Mouse (Mus musculus): Measurements from ENCODE around the gene Mafb. TPM values are rescaled to one million over a fixed set of nuclear protein-coding genes. Genes with fewer than 3 reads are reported as not detected.

Gene Mafb
- polyA plus RNA-seq, 1 experiment from 2014 or later, result 5.4 TPM

DNA sequence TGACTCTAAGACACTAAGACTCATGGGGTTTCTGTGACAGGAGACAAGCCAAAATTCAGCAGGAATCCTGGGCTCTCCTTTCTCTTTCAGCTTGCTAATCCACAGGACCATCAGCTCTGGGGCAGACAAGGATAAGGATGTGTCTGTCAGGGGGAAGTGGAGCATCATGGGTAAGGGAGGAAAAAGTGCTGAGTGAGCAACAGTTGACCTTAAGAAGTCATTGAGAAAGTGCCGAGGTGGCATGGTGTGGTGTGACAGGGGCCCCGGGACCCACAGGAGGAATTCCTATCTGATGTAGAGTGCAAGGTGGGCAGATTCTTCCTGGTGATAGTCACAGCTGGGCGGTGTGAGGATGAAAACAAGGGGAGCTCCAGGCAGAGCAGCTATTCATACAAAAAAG lies 25.8 kb upstream of the Mafb start:
- no peaks in the 10 kb centered on the region for H3K9me3 ChIP-seq (ENCODE audit: control insufficient read depth, low read length)
- WGBS, result 79% methylated on average over 3 of the region's 3 CpGs
- no peaks in the 10 kb centered on the region for H3K27me3 ChIP-seq (ENCODE audit: control insufficient read depth, insufficient read depth, low read length)
- no peak overlapping the region for H3K27ac ChIP-seq (replicated peaks; ENCODE audit: low read depth, low read length)
- ATAC-seq (ENCODE audit: insufficient number of reproducible peaks, low FRiP score, low TSS enrichment, low read depth) (no peak), DNase-seq (ENCODE audit: low spot score) (no peak)
- no peak overlapping the region for H3K4me3 ChIP-seq (ENCODE audit: low read depth, low read length)
- no peaks in the 10 kb centered on the region for H3K4me1 ChIP-seq (ENCODE audit: control insufficient read depth, insufficient read depth, low read length)
- no peaks in the 10 kb centered on the region for H3K36me3 ChIP-seq (ENCODE audit: control insufficient read depth, insufficient read depth, low read length)
- H3K4me2 ChIP-seq (ENCODE audit: low read depth, severe bottlenecking), result no peak overlapping the region
- no peak overlapping the region for H3K9ac ChIP-seq (ENCODE audit: low read length)

GRCm38 (mm10) chr2:160388596-160388995 lies 21.7 kb upstream of the Mafb start:
- Histone ChIP-seq H3K4me2 (ENCODE audit: low read depth, severe bottlenecking) (no peak overlapping the region), H3K9ac (ENCODE audit: low read length) (no peak overlapping the region), H3K27me3 (ENCODE audit: control insufficient read depth, insufficient read depth, low read length) (no peaks in the 10 kb centered on the region), H3K27ac (replicated peaks; ENCODE audit: low read depth, low read length) (no peak overlapping the region), H3K36me3 (ENCODE audit: control insufficient read depth, insufficient read depth, low read length) (no peaks in the 10 kb centered on the region), H3K9me3 (ENCODE audit: control insufficient read depth, low read length) (no peaks in the 10 kb centered on the region), H3K4me3 (ENCODE audit: low read depth, low read length) (no peak overlapping the region), H3K4me1 (ENCODE audit: control insufficient read depth, insufficient read depth, low read length) (no peaks in the 10 kb centered on the region)
- ATAC-seq (ENCODE audit: insufficient number of reproducible peaks, low FRiP score, low TSS enrichment, low read depth) (no peak), DNase-seq (ENCODE audit: low spot score) (no peak)
- WGBS, result 18% methylated on average over 5 of the region's 5 CpGs

- H3K9ac ChIP-seq (ENCODE audit: low read length), result no peak overlapping the region
- H3K9me3 ChIP-seq (ENCODE audit: control insufficient read depth, low read length), result no peaks in the 10 kb centered on the region
- ATAC-seq (ENCODE audit: insufficient number of reproducible peaks, low FRiP score, low TSS enrichment, low read depth), result no peak
- no peak overlapping the region for H3K4me3 ChIP-seq (ENCODE audit: low read depth, low read length)
- H3K36me3 ChIP-seq (ENCODE audit: control insufficient read depth, insufficient read depth, low read length), result no peaks in the 10 kb centered on the region
- no peak overlapping the region for H3K4me2 ChIP-seq (ENCODE audit: low read depth, severe bottlenecking)
- H3K4me1 ChIP-seq (ENCODE audit: control insufficient read depth, insufficient read depth, low read length), result no peaks in the 10 kb centered on the region
- no peak overlapping the region for H3K27ac ChIP-seq (replicated peaks; ENCODE audit: low read depth, low read length)
- 52% methylated on average over 3 of the region's 3 CpGs for WGBS
- DNase-seq (ENCODE audit: low spot score), result no peak
- H3K27me3 ChIP-seq (ENCODE audit: control insufficient read depth, insufficient read depth, low read length), result no peaks in the 10 kb centered on the region
These were observed 16.6 kb upstream of the Mafb start for GRCm38 (mm10) chr2:160383418-160383817.

DNA sequence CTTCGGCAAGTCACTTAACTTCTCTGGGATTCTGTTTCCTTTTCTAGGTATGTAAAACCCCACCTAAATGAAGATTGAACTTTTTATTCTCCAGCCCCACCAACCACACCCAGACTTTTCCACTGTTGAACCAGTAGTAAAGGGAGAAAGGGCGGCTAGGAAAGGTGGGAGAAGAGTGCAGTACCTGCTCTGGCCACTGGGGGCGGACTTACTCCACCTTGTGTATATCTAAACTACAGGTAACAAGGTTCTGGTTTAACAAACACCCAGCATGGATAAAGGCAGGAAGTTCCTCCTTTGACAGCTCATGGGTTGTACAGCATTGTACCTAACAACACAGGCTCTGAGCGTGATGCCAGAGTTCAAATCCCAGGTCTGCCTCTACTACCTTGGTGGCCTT lies 11.4 kb upstream of the Mafb start:
- ATAC-seq (ENCODE audit: insufficient number of reproducible peaks, low FRiP score, low TSS enrichment, low read depth), result no peak
- Histone ChIP-seq H3K27ac (replicated peaks; ENCODE audit: low read depth, low read length) (no peak overlapping the region), H3K4me2 (ENCODE audit: low read depth, severe bottlenecking) (no peak overlapping the region), H3K36me3 (ENCODE audit: control insufficient read depth, insufficient read depth, low read length) (no peaks in the 10 kb centered on the region), H3K9ac (ENCODE audit: low read length) (no peak overlapping the region), H3K4me3 (ENCODE audit: low read depth, low read length) (no peak overlapping the region), H3K4me1 (ENCODE audit: control insufficient read depth, insufficient read depth, low read length) (0 out of 2 replicates have a peak, but pooled peaks cover 2% of the 10 kb centered on the region), H3K9me3 (ENCODE audit: control insufficient read depth, low read length) (no peaks in the 10 kb centered on the region), H3K27me3 (ENCODE audit: control insufficient read depth, insufficient read depth, low read length) (peaks cover 9% of the 10 kb centered on the region)
- DNase-seq (ENCODE audit: low spot score), result peak; percentile 71
- 45% methylated on average over 4 of the region's 4 CpGs for WGBS

- Histone ChIP-seq H3K4me2 (ENCODE audit: low read depth, severe bottlenecking) (no peak overlapping the region), H3K27ac (replicated peaks; ENCODE audit: low read depth, low read length) (no peak overlapping the region), H3K9me3 (ENCODE audit: control insufficient read depth, low read length) (no peaks in the 10 kb centered on the region), H3K36me3 (ENCODE audit: control insufficient read depth, insufficient read depth, low read length) (no peaks in the 10 kb centered on the region), H3K4me3 (ENCODE audit: low read depth, low read length) (no peak overlapping the region), H3K27me3 (ENCODE audit: control insufficient read depth, insufficient read depth, low read length) (peaks cover 27% of the 10 kb centered on the region), H3K9ac (ENCODE audit: low read length) (no peak overlapping the region), H3K4me1 (ENCODE audit: control insufficient read depth, insufficient read depth, low read length) (0 out of 2 replicates have a peak, but pooled peaks cover 2% of the 10 kb centered on the region)
- DNase-seq (ENCODE audit: low spot score) (no peak), ATAC-seq (ENCODE audit: insufficient number of reproducible peaks, low FRiP score, low TSS enrichment, low read depth) (no peak)
- WGBS, result 36% methylated on average over 5 of the region's 5 CpGs
These were observed 9.4 kb upstream of the Mafb start for GRCm38 (mm10) chr2:160376236-160376635.

- Histone ChIP-seq H3K4me1 (ENCODE audit: control insufficient read depth, insufficient read depth, low read length) (peaks cover 14% of the 10 kb centered on the region), H3K9me3 (ENCODE audit: control insufficient read depth, low read length) (no peaks in the 10 kb centered on the region), H3K27ac (replicated peaks; ENCODE audit: low read depth, low read length) (no peak overlapping the region), H3K9ac (ENCODE audit: low read length) (no peak overlapping the region), H3K4me3 (ENCODE audit: low read depth, low read length) (0 out of 2 replicates have a peak overlapping the region, but pooled peaks have one; percentile 1), H3K36me3 (ENCODE audit: control insufficient read depth, insufficient read depth, low read length) (no peaks in the 10 kb centered on the region), H3K27me3 (ENCODE audit: control insufficient read depth, insufficient read depth, low read length) (peaks cover 66% of the 10 kb centered on the region), H3K4me2 (ENCODE audit: low read depth, severe bottlenecking) (peak overlapping the region; percentile 97)
- no peak for DNase-seq (ENCODE audit: low spot score)
- 3% methylated on average over 25 of the region's 25 CpGs for WGBS
- ATAC-seq (ENCODE audit: insufficient number of reproducible peaks, low FRiP score, low TSS enrichment, low read depth), result no peak
These were observed 3.0 kb upstream of the Mafb start for GRCm38 (mm10) chr2:160369653-160370420.

DNA sequence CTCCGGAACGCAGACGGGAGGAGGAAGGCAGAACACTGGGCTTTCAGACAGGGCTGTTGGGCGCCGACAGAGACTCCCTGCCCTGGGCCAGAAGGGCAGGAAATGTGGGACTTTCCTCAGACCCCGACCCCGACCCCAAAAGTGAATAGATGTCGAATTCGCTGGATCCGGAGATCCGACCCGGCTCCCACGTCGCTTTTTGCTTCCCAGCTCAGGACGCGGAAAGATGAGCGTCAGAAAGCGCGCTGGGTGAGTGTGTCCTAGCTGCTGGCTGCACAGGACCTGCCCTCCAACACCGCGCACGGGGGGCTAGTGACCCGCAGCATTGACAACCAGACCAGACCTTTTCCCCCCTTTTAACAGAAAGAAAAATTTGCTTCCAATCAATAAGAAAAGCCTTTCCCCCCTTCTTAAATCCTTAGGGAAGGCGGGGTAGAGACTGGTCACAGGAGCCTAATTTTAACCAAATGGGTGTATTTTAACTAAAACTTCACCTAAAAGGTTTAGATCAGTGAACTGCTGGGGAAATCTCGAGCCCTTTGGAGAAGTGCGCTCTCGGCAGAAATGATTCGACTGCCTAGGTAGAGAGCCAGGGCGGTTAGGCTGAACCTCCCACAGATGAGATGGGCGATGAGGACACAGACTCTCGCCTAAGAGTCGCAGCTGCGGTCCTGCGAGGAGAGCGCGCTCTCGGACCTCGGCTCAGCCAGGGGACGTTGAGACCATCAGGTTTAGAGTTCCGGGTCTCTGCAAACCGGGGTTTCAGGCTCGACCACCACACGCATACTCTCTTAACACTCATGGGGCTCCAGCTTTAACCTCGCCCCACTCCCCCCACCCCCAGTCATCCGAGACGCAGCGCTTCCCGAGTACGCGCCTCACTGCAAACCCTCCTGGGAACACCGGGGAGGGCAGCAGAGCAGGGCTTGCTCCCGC lies 1.8 kb upstream of the Mafb start:
- H3K36me3 ChIP-seq (ENCODE audit: control insufficient read depth, insufficient read depth, low read length), result no peaks in the 10 kb centered on the region
- ATAC-seq (ENCODE audit: insufficient number of reproducible peaks, low FRiP score, low TSS enrichment, low read depth) (no peak), DNase-seq (ENCODE audit: low spot score) (peak; percentile 66)
- H3K4me1 ChIP-seq (ENCODE audit: control insufficient read depth, insufficient read depth, low read length), result peaks cover 14% of the 10 kb centered on the region
- H3K27ac ChIP-seq (replicated peaks; ENCODE audit: low read depth, low read length), result no peak overlapping the region
- no peaks in the 10 kb centered on the region for H3K9me3 ChIP-seq (ENCODE audit: control insufficient read depth, low read length)
- no peak overlapping the region for H3K9ac ChIP-seq (ENCODE audit: low read length)
- H3K4me2 ChIP-seq (ENCODE audit: low read depth, severe bottlenecking), result peak overlapping the region; percentile 97
- under 1% methylated on average over 52 of the region's 52 CpGs for WGBS
- H3K27me3 ChIP-seq (ENCODE audit: control insufficient read depth, insufficient read depth, low read length), result peaks cover 68% of the 10 kb centered on the region
- H3K4me3 ChIP-seq (ENCODE audit: low read depth, low read length), result peak overlapping the region; percentile 27

DNA sequence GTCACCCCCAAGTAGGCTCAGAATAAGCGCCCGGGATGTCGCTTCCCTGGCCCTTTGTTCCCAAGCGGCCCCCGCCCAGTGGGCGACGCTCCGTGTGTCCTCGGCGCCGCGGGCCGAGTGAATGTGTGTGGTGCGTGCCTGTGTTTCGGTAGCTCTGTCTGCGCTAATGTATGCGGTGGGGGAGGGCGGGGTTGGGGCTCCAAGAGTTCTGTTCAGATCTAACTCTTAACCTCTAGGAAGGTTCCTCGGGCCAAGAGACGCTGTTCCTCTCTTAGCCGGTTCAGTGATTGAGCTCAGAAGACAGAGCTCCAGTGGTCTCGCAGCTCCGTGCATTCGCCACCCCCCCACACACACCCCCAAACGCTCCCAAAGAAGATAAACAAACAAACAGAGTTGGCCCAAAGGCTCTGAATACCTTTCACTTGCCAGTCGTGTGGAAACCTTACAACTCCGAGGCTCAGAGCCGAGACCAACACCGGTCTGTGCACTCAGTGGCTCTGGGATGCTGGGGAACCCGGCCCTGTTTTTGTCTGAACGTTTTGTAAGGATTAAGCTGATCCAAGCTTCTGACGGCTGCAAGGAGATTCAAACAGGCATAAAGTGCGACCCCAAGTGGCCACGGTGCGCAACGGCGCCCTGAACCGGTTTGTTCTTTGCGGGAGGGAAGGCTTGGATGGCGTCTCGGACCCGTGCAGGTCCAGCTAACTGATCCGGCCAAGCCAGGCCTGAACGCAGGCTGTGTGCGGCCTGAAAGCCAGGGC lies 763 bp upstream of the Mafb start:
- peak; percentile 98 for DNase-seq (ENCODE audit: low spot score)
- under 1% methylated on average over 45 of the region's 45 CpGs for WGBS
- Histone ChIP-seq H3K4me1 (ENCODE audit: control insufficient read depth, insufficient read depth, low read length) (peaks cover 14% of the 10 kb centered on the region), H3K27me3 (ENCODE audit: control insufficient read depth, insufficient read depth, low read length) (peaks cover 69% of the 10 kb centered on the region), H3K27ac (replicated peaks; ENCODE audit: low read depth, low read length) (no peak overlapping the region), H3K9me3 (ENCODE audit: control insufficient read depth, low read length) (no peaks in the 10 kb centered on the region), H3K4me2 (ENCODE audit: low read depth, severe bottlenecking) (peak overlapping the region; percentile 97), H3K4me3 (ENCODE audit: low read depth, low read length) (peak overlapping the region; percentile 43), H3K9ac (ENCODE audit: low read length) (peak overlapping the region; percentile 72), H3K36me3 (ENCODE audit: control insufficient read depth, insufficient read depth, low read length) (no peaks in the 10 kb centered on the region)
- ATAC-seq (ENCODE audit: insufficient number of reproducible peaks, low FRiP score, low TSS enrichment, low read depth), result no peak; the same call in 1 of the 2 replicates

All from limb, embryonic 11.5 days (tissue).